Mouse (Mus musculus) right cerebral cortex, postnatal 14 days (tissue): Measurements from ENCODE around the gene Ddi1.
"Not testable (repeated sequence)": the region's sequence is repeated elsewhere in the genome, so short reads cannot be mapped to it uniquely, and the experiment has no call there.

Experiments used
- DNase-seq: peaks from one replicate; pipeline ENCODE4 v3.0.0; 2022

Ddi1 gene

DNA sequence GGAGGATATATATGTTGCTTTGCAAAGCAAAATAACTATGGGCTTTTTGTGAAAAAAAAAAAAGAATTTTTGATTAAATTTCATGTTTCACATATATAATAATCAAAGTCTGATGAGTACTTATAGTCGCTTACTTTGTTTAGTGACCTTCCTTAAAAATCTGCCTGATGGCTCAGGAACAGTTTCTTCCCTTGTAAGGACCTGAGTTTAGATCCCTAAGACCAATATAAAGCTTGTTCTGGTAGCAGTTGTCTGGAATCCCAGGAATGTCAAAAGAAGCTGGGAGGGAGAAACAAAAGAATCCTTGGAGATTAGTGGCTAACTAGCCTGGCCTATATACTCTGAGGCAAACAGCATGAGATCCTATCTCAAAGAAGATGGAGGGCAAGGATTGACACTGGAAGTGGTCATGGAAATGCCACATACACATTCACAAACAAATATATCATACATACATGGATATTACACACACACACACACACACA, at the start of gene Ddi1:
Gene Ddi1, minus strand, starts transcription at position 51 of the 485 bp plus-strand sequence.
- no peak for DNase-seq

DNA sequence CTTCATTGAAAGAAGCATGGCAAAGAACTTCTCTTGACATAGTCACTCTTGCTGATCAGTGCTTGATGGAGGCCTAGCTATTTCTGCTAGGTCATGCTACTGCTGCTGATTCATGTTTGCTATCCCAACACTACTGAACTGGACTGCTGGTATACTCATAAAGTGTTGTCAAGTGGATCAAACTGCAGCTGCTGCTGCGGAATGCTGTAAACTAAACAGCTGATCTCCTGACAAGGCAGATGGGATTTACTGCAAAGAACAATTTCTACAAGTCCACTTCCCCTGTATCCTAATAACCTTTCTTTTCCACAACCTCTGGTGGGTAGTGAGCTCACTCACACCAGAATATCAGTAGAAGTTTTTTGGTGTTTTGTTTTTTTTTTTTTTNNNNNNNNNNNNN, 47.5 kb upstream of the Ddi1 start:
- no peak for DNase-seq

DNA sequence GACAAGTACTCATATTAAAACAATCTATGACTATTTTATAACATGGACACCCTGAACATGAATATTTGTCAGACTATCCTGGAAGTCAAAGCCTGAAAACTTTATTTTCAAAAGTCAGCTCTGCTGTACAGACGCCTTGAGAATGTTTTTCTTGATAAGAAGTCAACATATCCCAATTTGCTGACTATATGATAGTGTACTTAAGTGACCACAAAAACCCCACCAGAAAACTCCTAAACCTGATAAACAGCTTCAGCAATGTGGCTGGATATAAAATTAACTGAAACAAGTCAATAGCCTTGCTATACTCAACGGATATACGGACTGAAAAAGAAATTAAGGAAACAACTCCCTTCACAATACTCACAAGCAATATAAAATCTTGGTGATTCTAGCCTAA, 36.2 kb upstream of the Ddi1 start:
- no peak for DNase-seq

DNA sequence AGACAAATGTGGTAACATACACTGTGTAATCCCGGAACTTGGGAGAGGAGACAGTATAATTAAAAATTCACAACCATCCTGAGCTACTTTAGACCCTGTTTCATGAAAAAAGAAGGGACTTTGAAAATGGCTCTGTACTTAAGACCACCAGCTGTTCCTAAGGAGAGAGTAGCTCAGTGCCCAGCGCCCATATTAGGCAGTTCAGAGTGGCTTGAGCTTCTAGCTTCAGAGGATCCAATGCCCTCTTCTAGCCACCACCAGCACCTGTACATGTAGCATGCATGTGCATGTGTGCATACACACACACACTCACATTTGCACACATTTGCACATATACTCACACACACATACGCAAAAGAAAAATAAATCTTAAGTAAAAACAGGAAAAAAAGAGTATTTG, 34.9 kb upstream of the Ddi1 start:
- DNase-seq: no peak

DNA sequence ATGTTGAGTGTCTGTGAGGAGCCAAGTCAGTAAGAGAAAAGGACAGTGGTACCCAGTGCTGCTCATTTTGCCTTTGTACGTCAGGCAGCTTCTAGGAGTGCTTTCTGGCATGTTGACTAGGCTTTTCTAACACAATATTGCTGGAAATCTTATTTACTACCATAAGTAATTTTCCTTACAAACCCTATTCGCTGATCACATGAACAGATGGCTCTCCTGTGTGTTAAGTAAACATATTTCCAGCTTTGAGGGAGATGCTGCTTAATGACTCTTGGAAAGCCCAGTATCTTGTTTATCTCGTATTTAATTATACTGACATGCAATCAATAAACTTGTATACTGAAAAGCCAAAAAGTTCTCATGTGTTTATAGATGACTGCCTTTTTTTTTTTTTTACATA, 32.4 kb upstream of the Ddi1 start:
- DNase-seq: no peak

DNA sequence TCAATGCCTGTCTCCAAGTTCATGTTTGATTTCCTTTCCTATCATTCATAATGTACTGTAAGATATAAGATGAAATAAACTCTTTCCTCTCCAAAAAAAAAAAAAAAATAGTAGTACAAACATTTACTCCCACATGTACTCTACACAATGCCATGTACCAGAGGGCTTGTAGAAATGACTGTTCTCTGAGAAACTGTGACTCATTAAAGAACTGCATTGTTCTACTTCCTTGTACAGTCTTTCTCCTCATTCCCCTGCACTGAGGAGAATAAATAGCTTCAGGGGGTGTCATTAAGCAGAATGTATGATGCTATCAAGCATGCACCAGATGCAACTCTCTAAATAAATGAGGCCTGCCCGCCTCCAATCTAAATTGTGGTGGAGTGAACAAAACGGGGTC, 28.9 kb upstream of the Ddi1 start:
- no peak for DNase-seq

DNA sequence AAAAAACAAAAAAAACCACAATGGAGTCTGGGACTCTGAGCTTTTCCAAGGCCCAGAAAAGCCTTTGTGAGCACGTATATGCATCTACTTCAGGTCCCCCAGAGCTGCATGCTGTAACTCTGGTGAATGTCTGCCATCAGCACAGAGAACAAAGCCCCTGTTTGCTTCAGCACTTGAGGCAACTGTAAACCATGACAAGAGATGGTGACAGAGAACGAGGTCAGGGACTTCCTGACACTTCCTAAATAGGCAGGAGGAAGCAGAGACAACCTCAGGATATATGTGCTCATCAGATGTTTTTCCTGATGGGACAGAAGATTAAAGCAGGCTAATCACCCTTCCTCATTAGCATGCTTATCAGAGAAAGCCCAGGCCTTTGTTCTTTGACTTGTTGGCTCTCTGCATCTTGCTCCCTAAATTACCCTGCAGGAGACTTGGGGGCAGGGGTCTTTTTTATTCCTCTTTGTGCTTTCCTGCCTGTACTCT, 19.6 kb upstream of the Ddi1 start:
- no peak for DNase-seq

DNA sequence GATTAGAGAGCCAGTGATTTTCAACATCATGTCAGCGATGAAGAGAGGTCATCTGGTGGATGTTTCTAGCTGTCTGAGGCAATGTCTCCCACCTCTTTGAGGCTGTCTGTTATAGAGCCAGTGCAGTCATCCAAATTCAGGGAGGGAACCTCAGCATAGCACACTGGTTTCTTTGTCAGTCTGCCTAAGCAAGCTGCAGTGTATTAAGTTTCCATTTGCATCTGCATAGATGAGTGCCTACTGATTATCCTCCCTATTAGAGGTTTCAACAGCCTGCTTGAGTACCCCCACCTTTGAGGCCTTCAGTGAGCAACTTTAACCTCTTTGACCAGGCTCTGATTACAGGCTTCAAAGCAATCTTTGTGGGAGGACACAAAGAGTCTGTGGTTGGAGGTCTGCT, 17.1 kb upstream of the Ddi1 start:
- no peak for DNase-seq

DNA sequence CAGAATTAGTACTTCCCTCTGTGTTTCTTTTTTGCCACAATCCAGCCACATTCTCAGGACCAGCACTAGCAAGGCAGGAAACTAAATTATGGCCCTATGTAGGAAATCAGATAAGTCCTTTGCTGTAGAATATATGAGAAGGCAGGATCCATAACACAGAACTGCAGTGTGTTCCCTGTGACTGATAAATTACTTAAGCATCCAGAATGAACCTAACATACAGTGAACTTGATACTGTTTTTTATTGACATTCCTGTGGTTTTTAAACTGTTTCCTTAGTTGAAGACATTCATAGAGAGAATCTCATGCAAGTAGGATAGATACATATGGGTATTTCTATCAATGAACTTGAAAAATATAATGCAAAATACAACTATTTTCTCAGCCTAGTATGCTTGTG, 7.9 kb upstream of the Ddi1 start:
- DNase-seq: no peak

DNA sequence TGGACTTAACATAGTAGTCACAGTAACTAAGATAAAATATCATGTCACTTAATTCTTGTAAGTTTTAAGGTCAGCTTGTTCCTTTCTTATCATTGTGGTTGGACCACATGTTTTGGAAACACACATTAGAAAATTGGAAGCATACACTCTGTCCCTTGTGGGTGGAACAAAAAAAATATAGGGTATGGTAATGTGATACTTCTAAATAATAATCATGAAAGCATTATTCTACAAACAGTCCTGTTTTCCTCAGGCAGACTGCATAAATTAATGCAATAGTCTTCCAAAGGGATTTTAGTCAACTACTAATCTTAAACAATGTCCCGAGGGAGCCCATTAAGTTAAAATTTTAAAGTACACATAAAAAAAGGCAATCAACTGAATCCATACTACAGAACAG, 6.7 kb upstream of the Ddi1 start:
- DNase-seq: no peak

DNA sequence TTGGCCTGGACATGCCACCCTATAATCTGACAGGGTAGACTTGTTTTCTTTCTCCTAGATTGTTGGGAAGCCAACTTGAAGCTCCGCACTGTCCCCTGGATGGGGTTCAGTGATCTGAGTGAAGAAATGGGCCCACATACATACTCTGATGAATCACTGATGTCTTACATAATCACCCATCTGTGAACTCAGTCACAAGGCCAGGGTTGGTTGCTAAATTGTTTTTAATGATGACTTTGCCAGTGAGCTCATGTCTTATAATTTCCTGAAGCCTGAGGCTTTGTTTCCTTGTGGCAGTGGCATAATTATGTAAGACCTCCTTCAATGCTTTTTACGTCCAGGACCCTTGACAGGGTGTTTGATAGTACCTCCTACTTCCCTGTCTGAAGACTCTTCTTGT, 4.8 kb downstream of the Ddi1 start:
- DNase-seq: no peak

DNA sequence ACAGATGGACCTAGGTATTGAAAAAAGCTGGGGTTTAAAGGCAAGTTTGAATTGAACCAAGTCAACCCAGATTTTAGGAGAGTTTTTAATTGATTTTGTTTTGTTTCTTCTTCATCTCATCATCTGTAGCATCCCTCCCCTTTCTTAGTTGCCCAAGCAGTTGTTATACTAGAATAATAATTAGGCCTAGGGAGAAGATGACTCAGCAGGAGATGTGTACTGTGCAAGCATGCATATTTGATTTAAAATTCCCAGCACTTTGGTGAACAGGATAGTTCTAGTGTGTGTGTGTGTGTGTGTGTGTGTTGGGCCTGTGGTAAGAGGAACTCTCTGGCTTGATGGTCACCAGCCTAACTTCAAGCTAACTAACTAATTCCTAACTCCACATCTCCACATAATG, 12.6 kb downstream of the Ddi1 start:
- no peak for DNase-seq

DNA sequence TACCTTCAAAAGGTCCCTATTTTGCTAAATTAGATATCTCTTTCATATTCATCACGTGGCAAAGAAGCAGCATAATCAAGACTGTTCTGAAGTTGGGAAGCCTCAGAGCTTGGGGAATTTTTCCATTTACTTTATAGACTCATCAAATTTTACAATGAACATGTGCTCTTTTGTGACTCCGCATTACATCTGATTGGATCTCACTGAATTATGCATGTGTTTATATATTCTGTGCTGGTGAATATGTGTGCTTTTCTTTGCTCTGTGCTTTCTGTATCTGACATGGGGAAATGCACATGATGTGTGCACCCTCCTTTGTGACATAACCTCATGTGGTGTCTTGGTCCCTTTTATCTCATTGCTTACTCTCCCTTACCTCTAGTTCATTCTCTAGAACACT, 17.7 kb downstream of the Ddi1 start:
- no peak for DNase-seq

DNA sequence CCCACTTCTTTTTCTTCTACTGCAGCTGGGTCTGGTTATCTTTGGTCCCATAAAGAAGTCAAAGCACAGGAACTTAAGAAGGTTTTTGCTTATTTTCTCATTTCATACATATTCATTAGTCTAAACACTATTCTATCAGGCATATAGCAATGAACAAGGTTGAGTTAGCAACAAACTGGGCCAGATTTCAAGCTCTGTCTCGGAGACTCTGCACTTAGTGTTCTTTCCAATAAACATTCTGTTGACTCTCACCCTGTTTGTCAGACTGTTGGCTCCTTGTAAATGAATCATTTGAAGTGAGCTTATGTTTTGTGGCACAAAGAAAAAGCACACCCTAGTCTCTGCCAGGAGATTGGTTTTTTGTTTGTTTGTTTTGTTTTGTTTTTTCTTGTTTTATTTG, 19.3 kb downstream of the Ddi1 start:
- DNase-seq: no peak

DNA sequence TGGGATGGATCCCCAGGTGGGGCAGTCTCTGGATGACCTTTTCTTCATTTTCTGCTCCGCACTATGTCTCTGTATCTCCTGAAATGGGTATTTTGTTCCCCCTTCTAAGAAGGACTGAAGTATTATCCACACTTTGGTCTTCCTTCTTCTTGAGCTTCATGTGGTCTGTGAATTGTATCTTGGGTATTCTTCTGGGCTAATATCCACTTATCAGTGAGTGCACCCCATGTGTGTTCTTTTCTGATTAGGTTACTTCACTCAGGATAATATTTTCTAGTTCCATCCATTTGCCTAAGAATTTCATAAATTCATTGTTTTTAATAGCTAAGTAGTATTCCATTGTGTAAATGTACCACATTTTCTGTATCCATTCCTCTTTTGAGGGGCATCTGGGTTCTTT, 33.7 kb downstream of the Ddi1 start:
- not testable (repeated sequence) for DNase-seq

DNA sequence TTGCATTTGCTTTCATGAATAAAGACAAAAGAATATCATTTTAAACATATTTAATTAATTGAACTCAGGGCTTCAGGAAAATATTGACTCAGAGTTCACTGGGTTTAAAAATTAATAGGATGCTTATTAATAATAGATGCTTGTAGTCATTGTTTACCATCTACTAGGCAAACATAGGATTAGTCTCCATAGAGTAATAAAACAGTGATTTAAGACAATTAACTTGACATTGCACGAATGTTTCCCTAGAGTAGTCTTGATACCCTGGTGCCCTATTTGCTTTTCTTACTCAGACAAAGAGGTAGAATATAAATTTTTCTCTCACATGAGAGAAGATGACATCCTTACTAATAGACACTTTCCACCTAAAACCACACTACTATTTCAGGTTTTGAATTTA, 52.1 kb downstream of the Ddi1 start:
- DNase-seq: no peak

DNA sequence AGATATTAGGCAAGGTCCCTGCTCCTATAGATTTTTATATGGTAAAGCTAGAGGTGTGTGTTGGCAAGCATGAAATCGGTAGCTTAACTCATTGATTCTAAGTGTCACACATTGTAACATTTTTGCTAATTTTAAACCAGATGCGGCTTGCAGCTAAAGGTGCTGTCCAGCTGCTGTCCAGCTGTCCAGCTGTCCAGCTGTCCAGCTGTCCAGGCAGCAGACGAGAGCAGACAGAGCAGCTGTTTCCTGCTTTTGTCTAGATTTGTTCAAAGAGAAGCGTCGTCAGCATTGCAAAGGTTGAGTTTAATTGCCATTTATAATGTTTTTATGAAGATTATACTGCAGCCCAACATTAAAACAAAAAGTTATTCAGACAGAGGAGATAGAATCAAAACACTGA, 56.8 kb downstream of the Ddi1 start:
- no peak for DNase-seq
